Mouse (Mus musculus) embryonic facial prominence, embryonic 11.5 days (tissue): ENCODE data around the gene Urad. TPM values are rescaled to one million over a fixed set of nuclear protein-coding genes. Genes with fewer than 3 reads are reported as not detected.

Source experiments
- ATAC-seq: fragments of 200-750 bp; cut with Nextera tagmentation; replicated peaks from 2 replicates; pipeline ENCODE4 v1.8.0; 2017; ENCODE audit warnings: low read depth; ENCODE audit not compliant: insufficient number of reproducible peaks, low FRiP score, low TSS enrichment
- DNase-seq: peaks from one replicate; pipeline ENCODE4 v3.0.0-alpha.2; 2015; ENCODE audit warnings: low spot score
- H3K27ac ChIP-seq: fragments of 300-500 bp; sonication (generic); replicated peaks from 2 replicates; pipeline ENCODE4 v1.5.1; 2014; ENCODE audit warnings: mild to moderate bottlenecking, low read depth, low read length, control low read depth
- H3K27me3 ChIP-seq: fragments of 300-500 bp; sonication (generic); 2 replicates; pipeline ENCODE4 v1.6.1; 2014; ENCODE audit warnings: mild to moderate bottlenecking, low read length, moderate library complexity, mixed read lengths; ENCODE audit not compliant: control insufficient read depth, insufficient read depth
- H3K36me3 ChIP-seq: fragments of 300-500 bp; sonication (generic); replicated peaks from 2 replicates; pipeline ENCODE4 v1.6.1; 2014; ENCODE audit warnings: low read depth, mild to moderate bottlenecking, low read length, moderate library complexity, mixed read lengths; ENCODE audit not compliant: control insufficient read depth, insufficient read depth
- H3K4me1 ChIP-seq: fragments of 300-500 bp; sonication (generic); 2 replicates; pipeline ENCODE4 v1.6.1; 2014; ENCODE audit warnings: low read length, mixed read lengths; ENCODE audit not compliant: control insufficient read depth, insufficient read depth
- H3K4me2 ChIP-seq: fragments of 300-500 bp; sonication (generic); 2 replicates; pipeline ENCODE4 v1.6.1; 2014; ENCODE audit warnings: low read depth, mild to moderate bottlenecking, control low read depth, low read length, moderate library complexity
- H3K4me3 ChIP-seq: fragments of 300-500 bp; sonication (generic); 2 replicates; pipeline ENCODE4 v1.5.1; 2014; ENCODE audit warnings: low read depth, low read length, control low read depth
- H3K9ac ChIP-seq: fragments of 300-500 bp; sonication (generic); replicated peaks from 2 replicates; pipeline ENCODE4 v1.6.1; 2014; ENCODE audit warnings: mild to moderate bottlenecking, control low read depth, low read length
- H3K9me3 ChIP-seq: fragments of 300-500 bp; sonication (generic); replicated peaks from 2 replicates; pipeline ENCODE4 v1.6.1; 2016; ENCODE audit warnings: mild to moderate bottlenecking, low read length, inconsistent platforms, mixed read lengths; ENCODE audit not compliant: control insufficient read depth
- WGBS: fragments of 180-500 bp; shearing (Covaris S2); extraction: QIAGEN DNeasy Blood & Tissue Kit; methylation state at CpG from one replicate; pipeline ENCODE4 v1.1.7; 2014; 5-methylcytosine and 5-hydroxymethylcytosine counted together
- polyA plus RNA-seq: library from polyadenylated mRNA; unstranded; fragments of >200 nt; fragmentation: Nextera tagmentation; extraction: Ambion mirVana; gene quantifications from 2 replicates; pipeline ENCODE4 v1.2.1, GENCODE M21; 2014

Gene Urad
- polyA plus RNA-seq, 1 experiment from 2014 or later, result not detected

DNA sequence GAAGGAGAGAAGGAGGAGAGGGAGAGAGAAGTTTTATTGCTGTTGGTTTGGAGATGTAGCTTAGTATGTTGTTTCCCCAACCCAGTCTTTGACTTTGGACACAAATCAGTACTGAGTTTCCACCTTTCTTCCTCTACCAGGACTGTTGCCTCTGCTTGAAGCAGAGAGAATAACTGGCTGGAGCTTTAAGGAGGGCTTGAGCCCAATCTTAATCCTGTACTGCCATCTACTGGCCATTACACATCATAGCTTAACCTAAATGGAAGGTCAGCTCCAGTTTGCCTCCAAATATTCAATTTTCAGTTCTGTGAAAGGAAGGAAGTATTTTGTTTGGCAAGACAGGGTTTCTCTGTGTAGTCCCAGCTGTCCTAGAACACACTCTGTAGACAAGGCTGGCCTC lies 2.6 kb downstream of the Urad start:
- no peak overlapping the region for H3K4me2 ChIP-seq
- no peak for ATAC-seq
- H3K4me3 ChIP-seq, result no peak overlapping the region
- no peak overlapping the region for H3K27ac ChIP-seq
- peak; percentile 89 for DNase-seq
- no peak overlapping the region for H3K9ac ChIP-seq
- no peaks in the 10 kb centered on the region for H3K4me1 ChIP-seq
- no peaks in the 10 kb centered on the region for H3K9me3 ChIP-seq
- peaks cover 57% of the 10 kb centered on the region for H3K27me3 ChIP-seq
- H3K36me3 ChIP-seq, result no peaks in the 10 kb centered on the region

DNA sequence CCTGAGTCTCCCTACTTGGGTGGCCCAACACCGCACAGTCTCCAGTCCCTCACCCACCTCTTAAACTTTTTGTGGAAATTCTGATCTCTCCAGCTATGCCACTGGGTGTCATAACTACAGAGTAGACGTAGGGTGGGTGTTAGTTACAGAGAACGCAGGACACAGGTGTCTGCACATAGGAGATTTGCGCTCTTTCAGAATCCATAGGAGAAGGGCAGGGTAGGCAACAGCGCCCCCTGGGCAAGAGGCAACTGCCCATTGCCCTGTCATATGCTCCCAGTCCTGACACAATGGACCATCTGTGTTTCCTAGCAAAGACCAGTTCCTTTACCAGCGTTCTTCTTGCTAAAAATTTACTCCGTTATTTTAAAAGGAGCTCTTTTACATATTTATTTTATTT lies 4.2 kb downstream of the Urad start:
- H3K9me3 ChIP-seq, result no peaks in the 10 kb centered on the region
- WGBS, result 16% methylated on average over 7 of the region's 7 CpGs
- no peaks in the 10 kb centered on the region for H3K4me1 ChIP-seq
- H3K4me3 ChIP-seq, result no peak overlapping the region
- no peak overlapping the region for H3K27ac ChIP-seq
- H3K4me2 ChIP-seq, result no peak overlapping the region
- H3K9ac ChIP-seq, result no peak overlapping the region
- no peak for ATAC-seq
- no peaks in the 10 kb centered on the region for H3K36me3 ChIP-seq
- DNase-seq, result no peak
- peaks cover 74% of the 10 kb centered on the region for H3K27me3 ChIP-seq

DNA sequence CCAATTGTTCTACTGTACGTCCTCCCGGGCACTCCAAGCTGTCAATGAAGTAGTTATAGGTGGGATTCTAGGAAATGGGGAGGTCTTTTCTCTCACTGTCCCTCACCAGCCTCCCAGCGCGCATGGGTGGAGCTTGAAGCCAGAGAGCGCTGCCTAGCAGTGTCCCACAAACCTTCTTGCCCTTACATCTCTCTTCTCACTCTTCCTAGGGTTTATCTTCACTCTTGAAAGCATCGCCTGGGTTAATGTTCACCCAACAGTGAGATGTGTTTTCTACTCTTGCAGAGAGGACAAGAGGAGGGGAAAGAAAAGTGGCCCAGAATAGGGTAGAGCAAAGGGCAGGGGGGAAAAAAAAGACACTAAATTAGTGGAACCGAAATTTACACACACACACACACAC lies 4.9 kb downstream of the Urad start:
- H3K4me3 ChIP-seq, result no peak overlapping the region
- H3K9me3 ChIP-seq, result no peaks in the 10 kb centered on the region
- 2% methylated on average over 7 of the region's 7 CpGs for WGBS
- ATAC-seq (no peak), DNase-seq (no peak)
- no peaks in the 10 kb centered on the region for H3K4me1 ChIP-seq
- no peak overlapping the region for H3K9ac ChIP-seq
- H3K4me2 ChIP-seq, result no peak overlapping the region
- no peaks in the 10 kb centered on the region for H3K36me3 ChIP-seq
- no peak overlapping the region for H3K27ac ChIP-seq
- peaks cover 79% of the 10 kb centered on the region for H3K27me3 ChIP-seq

DNA sequence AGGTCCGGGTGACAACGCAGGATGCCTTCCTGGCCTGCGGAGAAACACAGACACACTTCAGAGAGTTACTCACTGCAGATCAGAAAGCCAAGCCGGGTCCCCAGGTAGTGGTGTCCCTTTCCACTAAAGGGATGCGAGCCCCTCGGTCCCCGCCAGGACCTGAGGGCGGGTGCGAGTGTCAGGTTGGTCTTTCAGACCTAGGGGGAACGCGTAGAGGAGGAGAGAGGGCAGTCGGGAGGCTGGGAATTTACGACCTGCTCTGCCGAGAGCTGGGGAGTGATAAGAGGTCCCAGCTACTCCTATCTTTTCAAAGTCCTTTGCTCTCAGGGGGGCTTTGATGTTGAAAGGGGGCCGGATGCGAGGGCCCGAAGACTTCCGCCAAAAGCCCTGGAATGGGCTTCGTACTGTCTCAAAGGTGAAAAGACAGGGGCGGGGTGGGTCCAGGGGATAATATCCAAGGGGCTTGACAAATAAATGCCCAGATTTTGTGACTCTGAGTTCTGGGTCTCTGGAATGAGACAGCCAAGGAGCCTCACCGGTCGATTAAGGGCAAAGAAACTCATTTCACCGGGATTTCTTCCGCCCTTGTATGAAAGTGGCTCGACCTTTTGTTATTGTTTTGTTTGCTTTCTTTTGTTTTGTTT lies 6.7 kb downstream of the Urad start:
- under 1% methylated on average over 25 of the region's 25 CpGs for WGBS
- DNase-seq (peak; percentile 1), ATAC-seq (no peak)
- Histone ChIP-seq H3K36me3 (no peaks in the 10 kb centered on the region), H3K4me1 (no peaks in the 10 kb centered on the region), H3K27me3 (peaks cover 88% of the 10 kb centered on the region), H3K4me2 (no peak overlapping the region), H3K27ac (no peak overlapping the region), H3K4me3 (no peak overlapping the region), H3K9me3 (no peaks in the 10 kb centered on the region), H3K9ac (no peak overlapping the region)

DNA sequence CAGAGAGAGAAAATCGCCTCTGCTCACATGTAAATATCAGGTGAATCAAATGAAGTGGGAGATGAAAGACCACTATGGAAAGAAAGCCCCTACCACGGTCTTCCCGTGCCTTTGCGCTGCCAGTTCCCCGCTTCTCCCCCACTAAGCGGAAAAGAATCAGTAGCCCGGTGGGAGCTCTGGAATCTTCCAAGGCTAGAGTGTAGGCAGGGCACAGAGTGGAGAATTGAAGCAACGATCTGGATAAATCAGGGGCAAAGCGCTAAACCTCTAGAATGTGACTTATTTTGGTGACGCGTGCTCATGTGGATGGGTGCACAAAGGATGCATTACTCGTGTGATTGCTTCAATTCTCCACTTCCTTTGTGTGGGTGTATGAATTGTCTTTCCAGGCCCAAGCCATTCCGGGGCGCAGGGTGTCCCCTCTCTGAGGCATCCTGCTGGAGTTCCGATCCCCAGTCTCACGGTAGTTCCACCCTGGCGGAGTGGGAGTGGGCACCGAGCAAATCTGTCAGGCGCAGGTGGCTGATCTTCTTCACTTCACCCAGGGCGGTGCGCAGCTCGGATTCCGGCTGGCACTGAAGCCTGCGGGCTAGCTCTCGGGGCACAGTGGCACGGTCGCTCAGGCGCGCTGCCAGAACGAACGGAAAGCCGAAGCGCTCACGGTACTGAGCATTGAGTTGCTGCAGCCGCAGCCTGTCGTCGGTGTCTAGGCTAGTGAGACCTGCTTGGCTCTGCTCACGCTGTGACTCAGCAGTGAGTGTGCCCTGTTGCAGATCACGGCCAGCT lies 7.4 kb downstream of the Urad start:
- no peaks in the 10 kb centered on the region for H3K36me3 ChIP-seq
- no peak overlapping the region for H3K4me2 ChIP-seq
- no peaks in the 10 kb centered on the region for H3K4me1 ChIP-seq
- no peak overlapping the region for H3K4me3 ChIP-seq
- WGBS, result 1% methylated on average over 39 of the region's 39 CpGs
- H3K9ac ChIP-seq, result no peak overlapping the region
- peak; percentile 13 for DNase-seq
- no peaks in the 10 kb centered on the region for H3K9me3 ChIP-seq
- ATAC-seq, result 0 out of 2 replicates have a peak, but pooled peaks have one; percentile 31
- peaks cover 91% of the 10 kb centered on the region for H3K27me3 ChIP-seq
- H3K27ac ChIP-seq, result no peak overlapping the region

DNA sequence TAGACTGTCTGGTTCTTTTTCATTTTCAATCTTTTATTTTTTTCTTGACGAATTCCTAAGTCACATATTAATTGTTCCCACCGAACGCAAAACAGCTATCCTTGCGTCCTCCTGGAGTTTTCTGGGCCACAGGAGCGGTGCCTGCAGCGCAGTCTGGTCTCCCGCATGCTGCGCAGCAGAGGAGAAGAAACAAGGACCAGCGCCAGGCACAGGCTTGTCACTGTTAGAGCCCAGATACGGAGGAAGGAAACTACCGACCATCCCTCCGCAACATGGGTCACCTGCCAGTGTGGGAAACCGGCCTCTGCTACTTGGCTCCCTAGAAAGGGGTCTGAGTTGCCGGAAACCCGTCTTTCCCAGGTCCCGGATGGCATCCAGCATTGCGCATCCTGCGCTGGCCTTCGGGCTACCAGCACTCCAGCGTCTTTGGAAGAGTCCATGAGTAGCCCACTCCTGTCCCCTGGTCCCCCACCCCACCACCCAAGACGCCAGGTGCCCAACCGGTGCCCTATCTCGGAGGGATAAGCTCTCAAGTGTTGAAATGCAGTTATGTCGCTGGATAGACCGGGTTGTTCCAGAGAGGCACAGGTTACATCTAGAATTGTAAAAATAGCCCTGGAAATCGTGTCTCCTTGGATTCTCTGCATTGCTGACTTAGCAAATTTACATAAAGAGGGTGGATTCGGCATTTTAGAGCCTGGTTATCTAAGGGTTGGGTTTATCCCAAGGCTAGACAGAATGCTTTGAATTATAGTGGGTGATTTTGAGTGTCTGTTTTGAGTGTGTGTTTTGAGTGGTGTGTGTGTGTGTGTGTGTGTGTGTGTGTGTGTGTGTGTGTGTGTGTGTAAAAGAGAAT lies 9.2 kb downstream of the Urad start:
- no peaks in the 10 kb centered on the region for H3K9me3 ChIP-seq
- no peak overlapping the region for H3K9ac ChIP-seq
- no peaks in the 10 kb centered on the region for H3K4me1 ChIP-seq
- WGBS, result 2% methylated on average over 27 of the region's 27 CpGs
- ATAC-seq (no peak), DNase-seq (peak; percentile 1)
- no peaks in the 10 kb centered on the region for H3K36me3 ChIP-seq
- no peak overlapping the region for H3K4me2 ChIP-seq
- H3K27ac ChIP-seq, result no peak overlapping the region
- H3K4me3 ChIP-seq, result no peak overlapping the region
- H3K27me3 ChIP-seq, result peaks cover 94% of the 10 kb centered on the region

DNA sequence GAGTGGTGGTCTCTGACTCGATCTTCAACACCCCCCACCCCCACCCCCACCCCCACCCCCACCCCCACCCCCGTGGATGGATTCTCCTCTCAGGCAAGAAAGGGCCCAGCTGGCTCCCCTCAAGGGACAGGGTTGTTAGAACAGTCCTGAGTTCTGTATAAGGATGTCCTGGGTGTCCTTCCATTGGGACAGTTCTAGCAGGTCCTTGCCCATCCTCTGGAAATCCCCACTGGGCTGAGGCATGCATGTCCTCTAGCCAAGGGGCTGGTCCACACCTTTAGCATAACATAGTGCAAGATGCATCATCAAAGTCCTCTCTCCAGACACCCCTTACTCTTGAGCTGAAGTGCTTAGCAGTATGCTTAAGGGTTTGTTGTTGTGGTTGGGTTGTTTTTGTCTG lies 12.5 kb downstream of the Urad start:
- no peak for ATAC-seq
- no peak for DNase-seq
- Histone ChIP-seq H3K4me2 (no peak overlapping the region), H3K4me3 (no peak overlapping the region), H3K4me1 (peaks cover 5% of the 10 kb centered on the region; the same call in 1 of the 2 replicates), H3K27ac (no peak overlapping the region), H3K9ac (no peak overlapping the region), H3K9me3 (no peaks in the 10 kb centered on the region), H3K27me3 (peaks cover 90% of the 10 kb centered on the region), H3K36me3 (no peaks in the 10 kb centered on the region)
- WGBS, result 0% methylated on average over 2 of the region's 2 CpGs
